Mouse (Mus musculus): ENCODE measurements around the gene Fmnl2.

Fmnl2 gene

DNA sequence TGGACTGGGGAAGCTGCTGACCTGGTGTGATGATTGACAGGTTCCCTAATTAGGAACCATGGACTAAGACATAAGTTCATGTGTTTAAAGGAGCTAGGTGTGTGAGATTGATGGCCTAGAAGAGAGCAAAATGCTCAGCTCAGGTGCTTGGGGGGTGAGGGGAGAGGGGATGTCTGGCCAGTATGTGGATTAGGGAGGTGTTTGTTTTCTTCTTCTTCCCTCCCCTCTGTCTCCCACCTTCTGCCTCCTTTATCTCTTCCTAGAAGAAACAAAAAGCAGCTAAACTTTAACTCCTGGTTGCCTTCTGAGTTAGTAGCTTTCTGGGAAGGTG is 101.6 kb downstream of the Fmnl2 start:
- DNase-seq: no peak

DNA sequence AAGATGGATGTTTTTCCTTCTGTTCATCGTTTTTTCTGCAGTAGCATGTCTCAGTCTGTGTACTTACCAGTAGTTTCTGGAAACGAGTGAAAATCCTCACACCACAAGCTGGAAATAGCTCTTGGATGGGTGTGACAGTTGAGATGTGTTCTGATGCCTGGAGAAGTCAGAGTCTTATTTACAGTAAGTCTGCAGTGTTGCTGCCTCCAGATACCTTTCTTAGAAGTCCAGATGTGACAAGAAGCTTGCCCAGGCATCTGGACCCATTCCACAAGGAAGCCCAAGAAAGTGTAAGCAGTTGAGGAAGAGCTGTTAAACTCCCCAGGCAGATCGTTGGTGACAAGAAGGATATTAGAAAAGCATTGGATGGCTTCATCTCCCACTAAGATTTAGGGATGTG is 102.3 kb downstream of the Fmnl2 start:
- no peak for DNase-seq

DNA sequence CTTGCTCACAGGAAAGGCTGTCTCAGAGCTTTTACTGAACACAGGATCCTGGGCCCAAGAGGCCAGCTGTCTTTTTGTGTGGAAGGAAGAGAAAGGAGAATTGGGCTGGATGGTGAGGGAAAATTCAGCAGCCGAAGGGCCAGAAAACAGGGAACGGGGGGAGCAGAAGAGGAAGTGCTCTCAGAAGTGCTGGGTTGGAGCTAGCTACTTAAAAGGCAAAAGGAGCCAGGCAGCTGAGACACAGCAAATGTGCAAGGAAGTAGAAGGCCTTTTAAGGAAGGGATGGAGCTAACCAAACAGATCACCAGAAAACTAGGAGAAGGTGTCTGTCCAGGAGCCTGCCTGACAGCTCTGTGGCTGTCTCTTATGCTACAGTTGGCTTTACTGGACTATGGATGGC is 103.0 kb downstream of the Fmnl2 start:
- DNase-seq: no peak

DNA sequence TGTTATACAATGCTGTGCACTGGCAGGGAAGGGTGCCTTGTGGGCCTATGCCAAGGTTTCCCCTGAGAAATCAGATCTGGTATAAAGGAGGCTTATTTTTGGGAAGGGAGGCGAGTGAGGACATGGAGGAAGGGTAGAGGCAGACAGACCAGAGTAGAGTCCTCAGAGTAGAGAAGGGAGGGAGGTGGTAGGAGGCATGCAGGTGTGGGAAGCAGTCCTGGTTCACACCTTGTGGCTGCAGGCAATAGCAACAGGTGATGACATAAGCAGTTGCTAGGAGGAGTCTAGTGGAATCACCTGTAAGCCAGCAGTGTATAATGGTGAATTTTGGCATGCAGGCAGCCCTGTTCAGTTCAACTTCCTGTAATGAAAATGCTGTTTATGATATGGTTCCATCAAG is 105.8 kb downstream of the Fmnl2 start:
- DNase-seq: no peak

DNA sequence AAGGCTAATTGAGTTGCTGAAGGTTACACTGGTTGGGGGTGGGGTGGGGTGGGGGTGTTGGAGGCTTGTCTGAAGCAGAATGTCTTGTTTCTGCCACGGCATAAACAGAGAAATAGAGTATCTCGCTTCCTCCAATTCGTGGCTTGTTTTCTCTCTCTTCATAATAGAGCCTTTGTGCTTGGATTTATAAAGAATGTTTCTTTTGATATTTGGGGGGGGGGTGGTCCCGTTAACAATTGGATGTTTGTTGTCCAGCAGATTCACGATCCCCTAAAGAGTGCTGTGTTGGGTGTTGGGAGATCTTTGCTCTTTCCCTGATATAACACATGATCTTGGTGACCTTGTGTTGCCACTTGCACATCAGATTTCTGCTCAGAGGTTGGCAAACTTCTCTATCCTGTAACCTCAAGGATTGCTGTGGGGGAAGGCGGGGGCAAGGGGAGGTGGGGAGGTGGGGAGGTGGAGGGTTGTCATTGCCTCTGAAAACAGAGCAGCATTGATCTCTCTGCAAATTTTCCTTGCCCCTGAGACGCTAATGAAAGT is 106.8 kb downstream of the Fmnl2 start:
- no peak for DNase-seq

DNA sequence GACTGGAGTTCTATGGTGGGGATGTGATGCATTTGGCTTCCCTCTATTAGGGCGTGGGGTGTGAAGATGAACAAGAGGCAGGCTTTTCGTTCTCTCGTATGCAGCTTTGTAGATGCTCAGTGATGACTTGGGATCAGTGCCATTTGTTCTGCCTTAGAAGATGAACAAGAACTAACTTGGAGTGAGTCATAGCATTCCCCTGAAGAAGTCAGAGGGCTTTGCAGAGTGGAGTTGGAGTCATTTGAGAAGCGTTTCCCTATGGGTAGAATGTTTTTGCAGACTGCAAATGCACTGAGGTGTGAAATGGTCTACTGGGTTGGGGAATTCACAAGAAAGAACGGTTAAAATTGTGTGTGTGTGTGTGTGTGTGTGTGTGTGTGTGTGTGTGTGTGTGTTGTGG is 108.6 kb downstream of the Fmnl2 start:
- no peak for DNase-seq

DNA sequence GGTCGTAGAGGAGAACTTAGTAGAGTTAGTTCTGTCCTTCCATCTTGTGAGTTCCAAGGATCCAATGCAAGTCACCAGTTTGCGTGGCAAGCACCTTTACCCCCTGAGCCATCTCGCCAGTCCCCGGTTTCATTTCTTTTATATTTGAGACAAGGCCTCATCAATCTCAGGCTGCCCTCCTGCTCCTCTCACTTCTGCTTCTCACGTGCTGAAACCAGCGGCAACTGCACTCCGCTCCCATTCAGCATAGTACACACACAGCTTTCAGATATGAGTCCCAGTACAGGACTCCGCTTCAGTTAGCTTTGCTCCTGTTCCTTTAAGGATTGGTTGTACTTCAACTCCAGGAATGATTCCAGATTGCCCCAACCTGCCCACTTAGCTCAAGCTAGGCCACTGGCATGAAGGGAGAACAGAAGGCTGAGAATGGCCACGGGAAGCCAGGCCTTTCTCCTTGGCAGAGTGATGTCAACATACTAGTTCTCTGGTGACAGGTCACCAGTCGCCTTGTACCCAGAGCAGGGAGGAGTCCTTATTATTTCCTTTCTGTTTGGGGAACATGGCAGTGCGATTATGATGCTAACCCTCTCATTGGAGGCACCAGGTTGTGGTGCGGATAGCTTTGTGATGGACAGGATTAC is 109.3 kb downstream of the Fmnl2 start:
- DNase-seq: no peak

DNA sequence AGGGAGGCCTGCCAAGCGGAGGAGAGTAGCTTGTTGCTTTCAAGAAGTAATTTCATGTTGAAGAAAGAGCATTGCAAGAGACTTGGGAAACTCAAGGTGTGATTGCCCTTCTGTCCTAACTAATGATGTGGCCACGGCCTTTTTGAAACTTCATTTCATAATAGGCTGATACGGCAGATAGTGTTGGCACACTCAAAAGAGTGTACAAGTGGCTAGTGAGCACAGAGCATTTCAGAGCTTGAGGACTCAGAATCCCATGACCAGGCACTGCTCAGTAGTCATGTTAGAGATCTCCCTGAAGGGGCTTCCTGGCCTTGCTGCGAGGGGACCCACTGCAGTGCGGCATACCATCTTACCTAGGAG is 109.8 kb downstream of the Fmnl2 start:
- DNase-seq: no peak

DNA sequence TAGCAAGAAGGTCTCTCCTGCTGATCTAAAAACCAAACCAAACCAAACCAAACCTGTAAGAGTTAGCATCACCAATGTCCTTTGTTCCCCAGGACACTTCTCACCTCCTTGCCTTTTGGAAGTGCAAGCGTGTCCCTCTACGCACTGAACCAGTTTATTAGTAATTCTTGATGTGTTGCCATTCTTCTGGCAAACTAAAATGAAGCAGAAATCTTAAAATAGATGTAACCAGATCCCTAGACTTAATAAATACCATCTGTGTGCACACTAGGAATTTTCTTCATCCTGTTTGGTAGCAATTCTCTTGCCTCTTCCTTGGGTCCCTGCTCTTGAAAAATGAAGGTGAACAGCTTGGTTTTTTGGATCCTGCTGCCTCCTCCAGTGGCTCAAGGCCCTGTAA is 111.2 kb downstream of the Fmnl2 start:
- no peak for DNase-seq

DNA sequence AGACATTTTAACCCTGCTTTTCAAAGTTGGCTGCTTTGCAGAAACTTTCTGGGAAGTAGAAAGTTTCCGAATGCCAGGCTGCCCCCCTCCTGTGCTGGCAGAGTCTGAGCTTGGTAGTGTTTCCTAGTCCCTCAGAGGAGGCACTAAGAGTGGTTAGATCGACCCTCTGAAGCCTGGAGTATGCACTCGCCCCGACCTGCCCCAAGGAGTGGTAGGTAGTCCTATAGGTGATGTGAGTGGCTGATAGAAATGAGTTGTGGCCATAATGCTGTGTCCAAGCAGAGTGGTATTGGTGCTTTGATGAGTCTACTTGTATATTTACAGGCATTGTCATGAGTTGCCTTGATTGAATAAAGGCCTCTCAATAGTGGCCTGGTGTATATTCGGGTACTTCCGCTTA is 116.4 kb downstream of the Fmnl2 start:
- DNase-seq: no peak

DNA sequence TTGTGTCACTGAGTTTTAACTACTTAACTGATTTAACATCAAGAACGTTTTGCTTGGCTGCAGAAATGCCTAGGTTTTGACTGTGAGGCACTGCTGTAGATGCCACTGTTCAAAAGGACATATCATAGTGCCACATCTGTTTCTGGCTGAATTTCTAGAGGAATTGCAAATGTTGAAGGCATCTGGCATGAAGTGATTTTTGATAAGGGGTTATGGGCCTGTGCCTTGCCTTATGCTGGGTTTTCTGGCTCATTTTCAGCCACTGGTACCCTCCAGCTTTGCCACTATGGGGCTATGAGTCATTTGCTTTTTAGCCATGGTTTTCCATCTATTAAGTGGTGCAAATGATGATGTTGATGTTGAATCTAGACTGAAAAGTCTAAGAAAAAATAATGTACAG is 117.1 kb downstream of the Fmnl2 start:
- no peak for DNase-seq

DNA sequence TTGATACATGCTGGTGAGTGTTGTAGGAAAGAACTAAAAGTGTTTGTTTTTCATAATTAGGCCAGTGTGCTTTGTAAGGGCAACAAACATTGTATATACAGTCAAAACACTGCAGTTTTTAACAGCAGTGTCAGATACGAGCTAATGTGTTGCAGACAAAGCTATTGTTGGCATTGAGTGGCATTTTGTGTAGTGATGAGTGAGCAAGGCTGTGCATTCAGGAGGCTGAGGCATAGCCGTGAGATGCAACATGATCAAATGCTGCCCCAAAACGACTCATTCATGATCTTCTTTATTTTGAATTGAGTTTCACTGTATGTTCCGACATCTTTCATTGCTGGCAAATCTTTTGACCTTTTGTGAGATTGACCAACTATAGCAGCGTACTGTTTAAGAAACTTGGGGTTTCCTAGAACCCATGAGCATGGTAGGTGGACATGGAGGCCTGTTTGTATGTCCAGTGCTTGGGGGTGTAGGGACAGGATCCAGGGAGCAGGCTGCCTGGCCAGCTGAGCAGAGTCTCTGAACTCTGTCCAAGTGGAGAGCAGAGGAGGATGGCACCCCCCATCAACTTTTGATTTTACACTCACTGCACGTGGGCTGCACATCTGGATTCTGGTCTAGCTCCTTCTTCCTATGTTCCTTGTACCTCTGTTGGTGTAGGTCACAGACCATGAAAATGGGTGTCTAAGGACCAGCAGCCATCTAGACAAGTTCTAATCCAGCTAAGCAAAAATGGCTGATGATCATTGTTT is 120.4 kb downstream of the Fmnl2 start:
- DNase-seq: no peak

DNA sequence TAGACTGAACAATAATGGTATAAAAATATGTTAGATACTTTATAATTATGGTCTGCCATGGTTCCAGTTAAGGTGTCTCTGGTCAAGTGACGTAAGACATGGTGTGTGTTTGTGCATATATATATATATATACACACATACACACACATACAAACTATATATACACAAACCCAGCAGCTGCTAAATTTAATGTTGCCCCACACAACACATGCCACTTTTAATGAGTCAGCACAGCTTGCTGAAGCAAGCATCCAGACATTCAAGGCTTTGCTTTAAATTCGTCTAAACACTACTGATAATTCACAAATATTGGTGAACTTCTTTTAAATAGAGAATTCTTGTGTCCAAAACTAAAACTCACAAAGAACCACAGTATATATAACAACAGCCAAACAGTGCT is 121.1 kb downstream of the Fmnl2 start:
- DNase-seq: no peak

DNA sequence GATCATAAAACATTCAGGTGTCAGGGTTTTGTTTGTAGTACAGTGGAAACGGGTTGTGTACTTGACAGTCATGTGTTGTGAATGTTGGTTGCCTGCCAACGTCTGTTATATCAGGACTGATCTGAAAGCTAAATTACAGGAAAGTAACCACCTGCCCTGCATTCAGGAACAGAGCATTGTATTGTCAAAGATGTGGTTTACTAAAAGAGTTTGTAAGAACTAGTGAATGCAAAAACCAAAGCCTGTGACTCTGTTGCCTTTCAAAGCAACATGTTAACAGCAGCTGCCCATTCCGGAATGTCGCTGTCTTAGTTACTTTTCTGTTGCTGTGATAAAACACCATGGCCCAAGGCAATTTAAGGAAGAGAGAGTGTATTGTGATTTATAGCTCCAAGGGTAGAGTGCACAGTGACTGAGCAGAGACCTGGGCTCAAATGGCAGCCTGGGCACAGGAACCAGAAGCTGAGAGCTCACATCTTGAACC is 121.7 kb downstream of the Fmnl2 start:
- no peak for DNase-seq

DNA sequence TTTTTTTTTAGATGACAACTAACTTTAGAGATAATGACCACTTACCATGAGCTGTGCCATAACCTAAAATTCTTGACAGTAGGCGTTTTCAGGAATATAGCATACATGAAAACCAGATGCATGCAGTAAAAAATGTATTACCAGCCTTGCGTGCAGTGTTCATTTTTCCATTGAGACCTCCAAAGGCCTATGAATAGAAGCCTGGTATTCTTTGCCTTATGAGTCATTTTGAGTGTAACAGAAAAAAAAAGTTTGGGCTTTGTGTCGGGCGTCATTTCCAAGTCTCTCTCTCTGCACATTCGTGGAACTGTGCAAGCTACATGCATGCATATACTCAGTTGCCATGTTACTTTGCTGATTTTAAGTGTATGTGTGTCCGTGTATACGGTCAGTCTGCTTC is 123.5 kb downstream of the Fmnl2 start:
- no peak for DNase-seq

DNA sequence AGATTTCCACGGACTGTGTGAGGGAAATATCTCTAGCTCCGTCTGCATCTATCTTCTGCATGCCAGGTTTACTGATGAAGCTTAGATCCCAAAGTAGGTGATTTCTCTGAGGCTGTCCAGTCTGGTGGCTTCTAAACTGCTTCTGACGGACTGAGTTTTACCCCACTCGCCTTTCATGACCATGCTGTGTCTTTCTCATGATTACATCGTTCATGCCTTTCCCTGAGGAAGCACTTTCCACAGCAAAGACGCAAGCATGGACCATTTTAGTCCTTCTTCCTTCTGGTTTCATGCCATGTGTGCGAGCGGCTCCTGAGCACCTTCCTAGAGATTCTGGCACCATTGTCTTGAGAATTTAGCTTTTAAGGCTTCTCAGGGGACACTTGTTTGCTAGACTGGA is 123.9 kb downstream of the Fmnl2 start:
- DNase-seq: no peak

DNA sequence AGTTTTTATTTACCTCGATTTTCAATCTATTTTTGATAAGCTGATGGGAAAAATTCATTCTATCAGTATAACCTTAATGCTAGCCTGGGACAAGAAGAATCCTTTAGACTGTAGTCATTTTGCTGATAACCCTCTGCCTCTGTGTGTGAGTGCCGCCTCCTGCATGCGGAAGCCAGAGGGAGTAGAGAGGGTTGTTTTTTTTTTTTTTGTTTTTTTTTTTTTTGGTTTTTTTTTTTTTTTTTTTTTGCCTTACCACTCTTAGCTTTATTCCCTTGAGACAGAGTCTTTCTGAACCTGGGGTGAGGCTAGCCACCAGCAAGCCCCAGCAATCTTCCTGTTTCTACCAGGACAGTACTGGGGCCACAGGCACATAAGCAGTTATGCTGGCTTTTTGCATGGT is 124.8 kb downstream of the Fmnl2 start:
- DNase-seq: no peak

DNA sequence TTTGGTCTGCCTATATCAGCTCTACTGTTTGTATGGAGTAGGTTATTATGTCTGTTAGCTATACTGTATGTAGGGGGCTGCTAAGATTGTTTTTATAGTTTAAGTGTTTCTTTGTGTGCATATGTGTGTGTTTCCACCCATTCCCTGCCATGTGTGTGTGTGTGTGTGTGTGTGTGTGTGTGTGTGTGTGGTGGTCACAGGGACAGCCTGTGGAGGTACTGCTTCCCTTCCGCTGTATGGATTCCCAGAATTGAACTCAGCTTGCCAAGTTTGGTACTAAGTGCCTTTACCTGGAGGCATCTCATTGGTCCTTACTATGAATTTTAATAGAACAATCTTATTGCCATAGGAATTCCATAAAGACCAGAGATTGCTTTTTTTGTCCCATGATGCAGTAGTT is 126.9 kb downstream of the Fmnl2 start:
- no peak for DNase-seq

DNA sequence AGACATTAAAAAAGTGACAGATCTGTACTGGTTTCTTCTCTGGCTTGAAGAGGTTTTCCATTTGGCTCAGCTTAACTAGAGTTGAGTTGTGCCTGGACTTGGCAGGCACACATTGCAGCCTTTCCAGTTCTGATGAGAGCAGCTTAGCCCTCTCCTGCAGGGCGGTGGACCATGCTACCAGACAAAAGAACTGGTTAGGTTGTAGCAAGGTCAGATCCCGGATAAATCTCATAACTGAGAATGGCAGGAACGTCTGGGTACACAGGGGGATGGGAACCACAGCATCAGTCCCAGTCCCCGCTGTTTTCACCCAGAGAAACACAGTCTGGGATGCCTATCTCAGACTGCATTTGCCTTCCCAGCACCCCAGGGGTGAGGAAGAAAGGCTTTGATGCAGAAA is 127.5 kb downstream of the Fmnl2 start:
- DNase-seq: no peak

DNA sequence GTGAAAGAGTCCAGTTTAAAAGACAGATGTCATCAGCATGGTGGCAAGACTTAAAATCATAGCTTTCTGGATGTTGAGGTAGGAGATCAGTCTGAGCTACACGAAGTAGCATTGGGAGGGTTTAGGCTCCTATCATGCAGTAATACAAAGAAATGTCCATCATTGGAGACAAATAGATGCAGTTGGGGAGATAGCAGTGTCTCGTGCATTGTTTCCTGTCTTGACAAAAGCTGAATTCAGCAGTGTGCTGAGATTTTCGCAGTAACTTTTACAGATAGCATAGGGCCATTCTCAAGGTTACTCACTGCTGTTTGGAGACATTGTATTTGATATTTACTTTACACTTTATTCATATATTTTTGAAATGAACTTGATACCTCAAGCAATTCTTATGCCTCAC is 128.7 kb downstream of the Fmnl2 start:
- DNase-seq: no peak

DNA sequence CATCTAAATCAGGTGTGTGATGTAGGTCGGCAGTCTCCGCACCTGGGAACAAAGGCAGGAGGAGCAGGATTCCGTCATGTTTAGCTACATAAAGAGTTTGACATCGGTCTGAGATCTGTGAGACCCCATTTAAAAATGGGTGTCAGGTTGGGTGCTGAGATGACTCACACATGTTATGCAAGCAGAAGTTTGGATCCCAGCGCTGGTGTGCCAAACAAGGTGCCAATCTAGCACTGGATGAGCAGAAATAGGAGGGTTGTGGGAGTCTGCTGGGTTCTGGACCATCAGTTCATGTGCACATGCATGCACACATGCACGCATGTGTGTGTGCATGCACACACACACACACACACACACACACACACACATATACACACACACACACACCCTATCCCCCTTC is 129.4 kb downstream of the Fmnl2 start:
- no peak for DNase-seq

DNA sequence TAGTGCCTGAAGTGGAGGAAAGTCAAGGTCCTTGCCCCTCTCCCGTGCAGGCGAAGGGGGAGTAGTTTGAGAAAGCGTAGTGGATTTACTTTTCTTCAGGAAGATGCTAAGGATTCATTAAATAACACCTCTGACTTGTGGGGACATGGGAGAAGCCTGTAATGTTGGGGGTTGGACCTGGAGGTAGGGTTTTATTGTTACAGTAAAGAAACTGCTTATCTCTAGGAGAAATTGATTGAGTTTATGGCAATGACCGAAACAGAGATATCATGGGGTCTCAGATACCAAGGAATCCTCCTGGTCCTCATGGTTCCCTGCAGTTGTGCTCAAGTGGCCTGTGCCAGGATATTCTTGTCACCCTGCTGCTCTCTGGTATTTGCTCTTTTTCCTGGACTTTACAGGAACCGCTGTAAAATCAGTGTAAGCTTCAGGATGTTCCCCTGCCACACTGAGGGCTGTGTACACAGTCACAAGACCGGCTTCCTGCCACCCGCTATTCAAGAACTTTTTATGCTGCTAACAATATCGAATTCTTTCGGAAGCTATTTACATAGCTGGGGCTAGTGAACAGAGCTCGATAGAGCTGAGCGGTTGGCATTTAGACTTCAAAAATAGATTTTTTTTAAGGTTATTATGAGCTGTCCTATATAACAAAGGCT is 130.1 kb downstream of the Fmnl2 start:
- no peak for DNase-seq

DNA sequence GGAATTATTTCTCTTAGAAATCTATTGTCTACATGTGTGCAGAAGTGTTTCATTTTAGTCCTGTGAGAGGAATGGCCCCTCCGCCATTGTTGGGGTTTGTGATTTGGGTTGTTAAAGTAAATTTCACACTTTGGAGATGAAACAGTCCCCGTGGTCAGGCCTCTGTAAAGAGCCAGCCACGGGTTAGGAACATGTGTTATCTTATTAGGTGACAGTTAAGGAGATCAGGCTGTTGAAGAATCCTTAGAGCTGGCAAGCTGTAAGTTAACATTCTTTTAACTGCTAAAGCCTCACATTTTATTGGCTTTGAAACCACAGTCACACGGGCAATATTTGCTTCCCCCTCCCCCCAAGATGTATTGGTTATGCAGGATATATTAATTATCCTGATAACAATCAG is 131.7 kb downstream of the Fmnl2 start:
- DNase-seq: no peak
